Mouse (Mus musculus) lung, embryonic 14.5 days (tissue): Measurements from ENCODE around the gene Adgrl3. TPM values are rescaled to one million over a fixed set of nuclear protein-coding genes. Genes with fewer than 3 reads are reported as not detected.

Source experiments
- ATAC-seq: fragments of 200-750 bp; cut with Nextera tagmentation; 2 replicates; pipeline ENCODE4 v1.8.0; 2017; ENCODE audit warnings: mild to moderate bottlenecking, moderate TSS enrichment, moderate library complexity; ENCODE audit not compliant: insufficient read depth
- DNase-seq: peaks from one replicate; pipeline ENCODE4 v3.0.0-alpha.2; 2015
- H3K27ac ChIP-seq: fragments of 300-500 bp; sonication (generic); 2 replicates; pipeline ENCODE4 v1.5.1; 2014; ENCODE audit warnings: low read depth, mild to moderate bottlenecking, moderate library complexity
- H3K27me3 ChIP-seq: fragments of 300-500 bp; sonication (generic); 2 replicates; pipeline ENCODE4 v1.6.1; 2014; ENCODE audit warnings: low read length, control low read depth; ENCODE audit not compliant: insufficient read depth
- H3K36me3 ChIP-seq: fragments of 300-500 bp; sonication (generic); 2 replicates; pipeline ENCODE4 v1.6.1; 2014; ENCODE audit warnings: control low read depth; ENCODE audit not compliant: insufficient read depth
- H3K4me1 ChIP-seq: fragments of 300-500 bp; sonication (generic); 2 replicates; pipeline ENCODE4 v1.6.1; 2014; ENCODE audit warnings: antibody characterized with exemption, control low read depth; ENCODE audit not compliant: insufficient read depth
- H3K4me2 ChIP-seq: fragments of 300-500 bp; sonication (generic); 2 replicates; pipeline ENCODE4 v1.6.1; 2014; ENCODE audit warnings: mild to moderate bottlenecking
- H3K4me3 ChIP-seq: fragments of 300-500 bp; sonication (generic); 2 replicates; pipeline ENCODE4 v1.5.1; 2014; ENCODE audit warnings: low read depth, low read length
- H3K9ac ChIP-seq: fragments of 300-500 bp; sonication (generic); 2 replicates; pipeline ENCODE4 v1.6.1; 2014
- H3K9me3 ChIP-seq: fragments of 300-500 bp; sonication (generic); 2 replicates; pipeline ENCODE4 v1.6.1; 2016; ENCODE audit warnings: low read depth, low read length, control low read depth
- CTCF ChIP-seq: IDR thresholded peaks from 2 replicates; pipeline ENCODE4 v1.5.1; 2016; ENCODE audit warnings: antibody characterized with exemption, low read depth
- WGBS: fragments of 180-500 bp; shearing (Covaris S2); extraction: QIAGEN DNeasy Blood & Tissue Kit; methylation state at CpG from one replicate; pipeline ENCODE4 v1.1.7; 2014; 5-methylcytosine and 5-hydroxymethylcytosine counted together
- polyA plus RNA-seq: library from polyadenylated mRNA; unstranded; fragments of >200 nt; fragmentation: Nextera tagmentation; extraction: Ambion mirVana; gene quantifications from 2 replicates; pipeline ENCODE4 v1.2.1, GENCODE M21; 2014

Gene Adgrl3
- polyA plus RNA-seq, 1 experiment from 2014 or later: 19.6 TPM

- H3K27ac ChIP-seq: no peak overlapping the region
- no peaks in the 10 kb centered on the region for H3K36me3 ChIP-seq
- H3K9me3 ChIP-seq: no peaks in the 10 kb centered on the region
- no peak overlapping the region for H3K4me2 ChIP-seq
- H3K9ac ChIP-seq: no peak overlapping the region
- peak; percentile 15 for DNase-seq
- H3K27me3 ChIP-seq: no peaks in the 10 kb centered on the region
- no peak for ATAC-seq
- H3K4me1 ChIP-seq: no peaks in the 10 kb centered on the region
- 61% methylated on average over 2 of the region's 2 CpGs for WGBS
- TF ChIP-seq CTCF: no peak
- no peak overlapping the region for H3K4me3 ChIP-seq
Measured at GRCm38 (mm10) chr5:81365250-81365649, 345.3 kb downstream of the Adgrl3 start.

GRCm38 (mm10) chr5:81370126-81370850 lies 350.4 kb downstream of the Adgrl3 start:
- peak; percentile 80 for DNase-seq
- H3K4me1 ChIP-seq: no peaks in the 10 kb centered on the region
- WGBS: 42% methylated on average over 10 of the region's 10 CpGs
- H3K9me3 ChIP-seq: no peaks in the 10 kb centered on the region
- peak; percentile 84 for ATAC-seq
- H3K36me3 ChIP-seq: no peaks in the 10 kb centered on the region
- no peaks in the 10 kb centered on the region for H3K27me3 ChIP-seq
- TF ChIP-seq CTCF: no peak
- no peak overlapping the region for H3K4me3 ChIP-seq
- H3K27ac ChIP-seq: no peak overlapping the region
- no peak overlapping the region for H3K4me2 ChIP-seq
- no peak overlapping the region for H3K9ac ChIP-seq

GRCm38 (mm10) chr5:81375992-81376391 lies 356.1 kb downstream of the Adgrl3 start:
- Histone ChIP-seq H3K4me3 (no peak overlapping the region), H3K27ac (no peak overlapping the region), H3K9ac (no peak overlapping the region), H3K27me3 (no peaks in the 10 kb centered on the region), H3K9me3 (0 out of 2 replicates have a peak, but pooled peaks cover 3% of the 10 kb centered on the region), H3K36me3 (no peaks in the 10 kb centered on the region), H3K4me1 (no peaks in the 10 kb centered on the region), H3K4me2 (no peak overlapping the region)
- ATAC-seq (no peak), DNase-seq (no peak)
- whole genome bisulfite sequencing: 89% methylated on average over 7 of the region's 7 CpGs
- peak; percentile 18; the same call in 1 of the 2 replicates for TF ChIP-seq CTCF

GRCm38 (mm10) chr5:81405582-81406143 lies 385.7 kb downstream of the Adgrl3 start:
- H3K4me2 ChIP-seq: no peak overlapping the region
- H3K9ac ChIP-seq: no peak overlapping the region
- 68% methylated on average over 1 of the region's 1 CpGs for WGBS
- DNase-seq: no peak
- TF ChIP-seq CTCF: no peak
- H3K4me3 ChIP-seq: no peak overlapping the region
- no peaks in the 10 kb centered on the region for H3K27me3 ChIP-seq
- H3K4me1 ChIP-seq: no peaks in the 10 kb centered on the region
- H3K9me3 ChIP-seq: no peaks in the 10 kb centered on the region
- no peak overlapping the region for H3K27ac ChIP-seq
- ATAC-seq: no peak
- H3K36me3 ChIP-seq: no peaks in the 10 kb centered on the region

GRCm38 (mm10) chr5:81417326-81417725 lies 397.4 kb downstream of the Adgrl3 start:
- Histone ChIP-seq H3K9me3 (no peaks in the 10 kb centered on the region), H3K27ac (no peak overlapping the region), H3K27me3 (no peaks in the 10 kb centered on the region), H3K4me2 (no peak overlapping the region), H3K4me1 (no peaks in the 10 kb centered on the region), H3K36me3 (no peaks in the 10 kb centered on the region), H3K9ac (no peak overlapping the region), H3K4me3 (no peak overlapping the region)
- WGBS: 56% methylated on average over 3 of the region's 3 CpGs
- TF ChIP-seq CTCF: no peak
- DNase-seq: no peak
- no peak for ATAC-seq

- Histone ChIP-seq H3K27me3 (no peaks in the 10 kb centered on the region), H3K9me3 (no peaks in the 10 kb centered on the region), H3K4me3 (no peak overlapping the region), H3K36me3 (no peaks in the 10 kb centered on the region), H3K4me1 (no peaks in the 10 kb centered on the region), H3K4me2 (no peak overlapping the region), H3K27ac (no peak overlapping the region), H3K9ac (no peak overlapping the region)
- peak; percentile 80 for DNase-seq
- ATAC-seq: peak; percentile 62; the same call in 1 of the 2 replicates
- TF ChIP-seq CTCF: no peak
- WGBS: 40% methylated on average over 5 of the region's 5 CpGs
Measured at GRCm38 (mm10) chr5:81427393-81427792, 407.5 kb downstream of the Adgrl3 start.

GRCm38 (mm10) chr5:81436375-81436774 lies 416.4 kb downstream of the Adgrl3 start:
- H3K4me1 ChIP-seq: no peaks in the 10 kb centered on the region
- no peak overlapping the region for H3K9ac ChIP-seq
- no peak overlapping the region for H3K27ac ChIP-seq
- no peak for TF ChIP-seq CTCF
- no peaks in the 10 kb centered on the region for H3K36me3 ChIP-seq
- DNase-seq (no peak), ATAC-seq (no peak)
- no peak overlapping the region for H3K4me2 ChIP-seq
- no peak overlapping the region for H3K4me3 ChIP-seq
- WGBS: 76% methylated on average over 3 of the region's 3 CpGs
- no peaks in the 10 kb centered on the region; the same call in 1 of the 2 replicates for H3K9me3 ChIP-seq
- no peaks in the 10 kb centered on the region for H3K27me3 ChIP-seq
